8 mouse cellular contexts compared by ENCODE assay signal in the genomic region with DNA sequence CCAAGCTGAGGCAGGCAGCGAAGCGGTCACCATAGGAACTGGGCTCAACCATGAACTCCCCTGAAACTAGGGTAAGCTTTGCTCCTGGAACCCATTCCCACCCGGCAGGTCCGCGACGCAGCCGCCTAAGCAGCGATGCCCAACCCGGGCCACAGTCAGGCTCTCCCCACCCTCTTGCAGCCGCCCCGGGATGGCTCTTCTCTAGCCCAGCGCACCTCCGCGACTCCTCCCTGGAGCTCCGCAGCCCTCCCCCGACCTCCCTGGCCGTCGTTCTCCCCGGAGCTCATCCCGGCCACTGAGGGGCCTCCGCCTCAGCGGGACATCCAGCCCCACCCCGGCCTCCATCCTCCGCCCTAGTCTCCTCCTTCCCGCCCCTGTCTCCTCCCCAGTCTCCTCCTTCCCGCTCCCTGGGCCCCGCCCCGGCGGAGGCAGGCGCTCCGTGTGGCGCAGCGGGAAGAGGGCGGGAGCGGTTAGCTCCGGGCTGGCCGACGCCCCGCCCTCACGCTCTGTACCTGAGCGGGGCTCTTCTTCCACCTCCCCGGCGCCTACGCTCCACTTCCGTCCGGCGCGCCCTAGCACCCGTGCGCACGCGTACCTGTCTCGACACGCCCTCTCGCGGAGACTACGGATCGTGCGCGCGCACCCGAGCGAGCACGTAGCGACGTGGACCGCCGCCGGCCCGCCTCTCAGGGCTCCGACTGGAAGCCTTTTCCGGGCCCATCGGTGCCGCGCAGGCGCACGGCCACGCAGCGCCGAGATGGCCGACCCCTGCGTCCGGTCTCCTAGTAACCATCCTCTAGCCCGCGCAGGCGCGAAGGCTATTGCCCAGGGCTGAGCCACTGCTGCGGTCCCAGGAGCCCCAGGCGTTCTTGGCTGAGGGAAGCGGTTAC. TPM values are rescaled to one million over a fixed set of nuclear protein-coding genes. Genes with fewer than 3 reads are reported as not detected.
DNase-seq lines count a peak whose midpoint lies in the region; ATAC-seq and TF ChIP-seq lines count a peak whose summit lies in the region.

No protein-coding gene starts in this region.

- H3K9me3 ChIP-seq in embryonic facial prominence, embryonic 15.5 days (replicated peaks) = no peaks in the 10 kb centered on the region
- H3K9me3 ChIP-seq in limb, embryonic 14.5 days (ENCODE audit: control insufficient read depth, low read length) = no peaks in the 10 kb centered on the region
- H3K9me3 ChIP-seq in midbrain, postnatal 0 days (ENCODE audit: low read length) = no peaks in the 10 kb centered on the region

- TF ChIP-seq POLR2A in bone marrow, adult 2 months (IDR thresholded peaks at IDR 0.05; ENCODE audit: borderline replicate concordance, control insufficient read depth, low read depth, low read length) = peak; percentile 91; the same call in 1 of the 2 replicates
- TF ChIP-seq POLR2A in limb, embryonic 14.5 days (IDR thresholded peaks at IDR 0.05; ENCODE audit: borderline replicate concordance, extremely low read depth, insufficient read depth, insufficient read length) = peak; percentile 71; the same call in 1 of the 2 replicates

- 1% methylated on average over 90 of the region's 90 CpGs for WGBS in bone marrow, adult 2 months
- under 1% methylated on average over 85 of the region's 90 CpGs for WGBS in embryonic facial prominence, embryonic 15.5 days
- 2% methylated on average over 74 of the region's 90 CpGs for WGBS in limb, embryonic 14.5 days
- WGBS in midbrain, postnatal 0 days = under 1% methylated on average over 79 of the region's 90 CpGs

- peak overlapping the region; percentile 79 for H3K4me3 ChIP-seq in bone marrow, adult 2 months (replicated peaks; ENCODE audit: control insufficient read depth, low read depth, low read length)
- H3K4me3 ChIP-seq in embryonic facial prominence, embryonic 15.5 days (replicated peaks) = peak overlapping the region; percentile 64
- peak overlapping the region; percentile 65 for H3K4me3 ChIP-seq in limb, embryonic 14.5 days (replicated peaks; ENCODE audit: low read length)
- peak overlapping the region; percentile 72 for H3K4me3 ChIP-seq in midbrain, postnatal 0 days (ENCODE audit: low read depth, low read length)

- peak overlapping the region; percentile 73 for H3K27ac ChIP-seq in bone marrow, adult 2 months (ENCODE audit: control insufficient read depth, insufficient read depth, low read depth, low read length, poor library complexity)
- H3K27ac ChIP-seq in embryonic facial prominence, embryonic 15.5 days (replicated peaks) = peak overlapping the region; percentile 91
- peak overlapping the region; percentile 70 for H3K27ac ChIP-seq in limb, embryonic 14.5 days (replicated peaks; ENCODE audit: low read depth, low read length)
- H3K27ac ChIP-seq in midbrain, postnatal 0 days (ENCODE audit: low read depth, low read length) = peak overlapping the region; percentile 90

- no peaks in the 10 kb centered on the region for H3K36me3 ChIP-seq in embryonic facial prominence, embryonic 15.5 days
- H3K36me3 ChIP-seq in limb, embryonic 14.5 days (ENCODE audit: control insufficient read depth, insufficient read depth, low read length) = no peaks in the 10 kb centered on the region
- H3K36me3 ChIP-seq in midbrain, postnatal 0 days (ENCODE audit: insufficient read depth, low read length) = no peaks in the 10 kb centered on the region

- peak overlapping the region; percentile 53 for H3K9ac ChIP-seq in embryonic facial prominence, embryonic 15.5 days
- H3K9ac ChIP-seq in limb, embryonic 14.5 days (ENCODE audit: low read depth, low read length, severe bottlenecking) = peak overlapping the region; percentile 70
- peak overlapping the region; percentile 76 for H3K9ac ChIP-seq in midbrain, postnatal 0 days (replicated peaks; ENCODE audit: low read length, poor library complexity, severe bottlenecking)

- peak; percentile 99 for DNase-seq in 416B (ENCODE audit: low read depth)
- peak; percentile 98 for DNase-seq in heart, adult 8-10 months (ENCODE audit: low spot score)
- peak; percentile 100 for DNase-seq in kidney, adult 9 months
- DNase-seq in limb, embryonic 14.5 days (ENCODE audit: low spot score) = peak; percentile 99
- DNase-seq in midbrain, postnatal 0 days (ENCODE audit: low spot score) = peak; percentile 99
- peak; percentile 99 for DNase-seq in spleen, postnatal 14 days (ENCODE audit: low spot score in 2 of 2)

- H3K4me2 ChIP-seq in embryonic facial prominence, embryonic 15.5 days (replicated peaks) = peak overlapping the region; percentile 77
- peak overlapping the region; percentile 80 for H3K4me2 ChIP-seq in limb, embryonic 14.5 days (replicated peaks; ENCODE audit: low read depth, low read length, severe bottlenecking)
- peak overlapping the region; percentile 65 for H3K4me2 ChIP-seq in midbrain, postnatal 0 days (ENCODE audit: low read depth, low read length, poor library complexity, severe bottlenecking)

- no peaks in the 10 kb centered on the region for H3K27me3 ChIP-seq in embryonic facial prominence, embryonic 15.5 days
- H3K27me3 ChIP-seq in limb, embryonic 14.5 days (ENCODE audit: control insufficient read depth, insufficient read depth, low read length) = 0 out of 2 replicates have a peak, but pooled peaks cover 5% of the 10 kb centered on the region
- 0 out of 2 replicates have a peak, but pooled peaks cover 5% of the 10 kb centered on the region for H3K27me3 ChIP-seq in midbrain, postnatal 0 days (ENCODE audit: insufficient read depth, low read length)

- peaks cover 6% of the 10 kb centered on the region for H3K4me1 ChIP-seq in bone marrow, adult 2 months (ENCODE audit: control insufficient read depth, insufficient read depth, low read length)
- peaks cover 7% of the 10 kb centered on the region for H3K4me1 ChIP-seq in embryonic facial prominence, embryonic 15.5 days
- 0 out of 2 replicates have a peak, but pooled peaks cover 2% of the 10 kb centered on the region for H3K4me1 ChIP-seq in limb, embryonic 14.5 days (ENCODE audit: control insufficient read depth, insufficient read depth, low read length)
- H3K4me1 ChIP-seq in midbrain, postnatal 0 days (ENCODE audit: insufficient read depth, low read length) = no peaks in the 10 kb centered on the region

- ATAC-seq in embryonic facial prominence, embryonic 15.5 days (ENCODE audit: insufficient number of reproducible peaks, low FRiP score, low TSS enrichment, low read depth) = peak; percentile 98
- ATAC-seq in limb, embryonic 14.5 days (ENCODE audit: low FRiP score, low read depth) = peak; percentile 96
- ATAC-seq in midbrain, postnatal 0 days (ENCODE audit: low FRiP score) = peak; percentile 96

- TF ChIP-seq CTCF in bone marrow, adult 2 months (IDR thresholded peaks at IDR 0.05; ENCODE audit: control insufficient read depth, insufficient read depth, low read length) = no peak
- TF ChIP-seq CTCF in midbrain, postnatal 0 days (IDR thresholded peaks at IDR 0.05) = peak; percentile 73

RNA-seq across cellular contexts. Expression of gene Tsga10, which starts 1.5 kb away (rescaled TPM):
- 0.95 and 3.6 TPM in 2 replicates for polyA plus RNA-seq in bone marrow, adult 2 months (2011; ENCODE audit: insufficient read depth, insufficient read length, low replicate concordance, missing spikeins)
- polyA plus RNA-seq in embryonic facial prominence, embryonic 15.5 days (2015; fragmentation: Nextera tagmentation; extraction: Ambion mirVana) = 8.3 and 8.9 TPM in 2 replicates
- 1 to 10 TPM; 3.7 to 4.3 (median 4.0) TPM for total RNA-seq in heart, adult 8-10 months (2022)
- polyA plus RNA-seq in limb, embryonic 14.5 days (2012; rRNA removed) = 5.1 and 6.1 TPM in 2 replicates
- 4.9 and 5.2 TPM in 2 replicates for polyA plus RNA-seq in limb, embryonic 14.5 days (2014; fragmentation: Nextera tagmentation; extraction: Ambion mirVana)
- 7.5 and 11.0 TPM in 2 replicates for total RNA-seq in midbrain, postnatal 0 days (2014; rRNA removed)
- 6.2 and 7.5 TPM in 2 replicates for polyA plus RNA-seq in midbrain, postnatal 0 days (2015; fragmentation: Nextera tagmentation; extraction: Ambion mirVana)

RNA-seq across cellular contexts. Expression of gene Lipt1, which starts 6.8 kb away (rescaled TPM):
- 4.0 TPM in 1 of 2 replicates, not detected in the other for polyA plus RNA-seq in bone marrow, adult 2 months (2011; ENCODE audit: insufficient read depth, insufficient read length, low replicate concordance, missing spikeins)
- polyA plus RNA-seq in embryonic facial prominence, embryonic 15.5 days (2015; fragmentation: Nextera tagmentation; extraction: Ambion mirVana) = 6.6 and 9.3 TPM in 2 replicates
- 10 to 100 TPM; 12.8 to 16.5 (median 13.7) TPM for total RNA-seq in heart, adult 8-10 months (2022)
- 4.8 and 6.4 TPM in 2 replicates for polyA plus RNA-seq in limb, embryonic 14.5 days (2012; rRNA removed)
- polyA plus RNA-seq in limb, embryonic 14.5 days (2014; fragmentation: Nextera tagmentation; extraction: Ambion mirVana) = 8.8 and 9.5 TPM in 2 replicates
- total RNA-seq in midbrain, postnatal 0 days (2014; rRNA removed) = 5.7 and 11.6 TPM in 2 replicates
- 6.8 and 7.3 TPM in 2 replicates for polyA plus RNA-seq in midbrain, postnatal 0 days (2015; fragmentation: Nextera tagmentation; extraction: Ambion mirVana)

RNA-seq across cellular contexts. Expression of gene Mitd1, which starts 25.5 kb away (rescaled TPM):
- polyA plus RNA-seq in bone marrow, adult 2 months (2011; ENCODE audit: insufficient read depth, insufficient read length, low replicate concordance, missing spikeins) = 14.1 and 15.3 TPM in 2 replicates
- polyA plus RNA-seq in embryonic facial prominence, embryonic 15.5 days (2015; fragmentation: Nextera tagmentation; extraction: Ambion mirVana) = 23.5 and 23.8 TPM in 2 replicates
- total RNA-seq in heart, adult 8-10 months (2022) = 1 to 10 TPM; 2.9 to 4.1 (median 3.5) TPM
- 22.1 and 30.5 TPM in 2 replicates for polyA plus RNA-seq in limb, embryonic 14.5 days (2012; rRNA removed)
- 26.8 and 27.6 TPM in 2 replicates for polyA plus RNA-seq in limb, embryonic 14.5 days (2014; fragmentation: Nextera tagmentation; extraction: Ambion mirVana)
- total RNA-seq in midbrain, postnatal 0 days (2014; rRNA removed) = 3.0 and 6.3 TPM in 2 replicates
- 8.6 and 10.6 TPM in 2 replicates for polyA plus RNA-seq in midbrain, postnatal 0 days (2015; fragmentation: Nextera tagmentation; extraction: Ambion mirVana)

RNA-seq across cellular contexts. Expression of gene Mrpl30, which starts 25.5 kb away (rescaled TPM):
- 73.9 and 94.1 TPM in 2 replicates for polyA plus RNA-seq in bone marrow, adult 2 months (2011; ENCODE audit: insufficient read depth, insufficient read length, low replicate concordance, missing spikeins)
- polyA plus RNA-seq in embryonic facial prominence, embryonic 15.5 days (2015; fragmentation: Nextera tagmentation; extraction: Ambion mirVana) = 237 and 239 TPM in 2 replicates
- 100 to 1,000 TPM; 398 to 451 (median 428) TPM for total RNA-seq in heart, adult 8-10 months (2022)
- polyA plus RNA-seq in limb, embryonic 14.5 days (2012; rRNA removed) = 85.0 and 124 TPM in 2 replicates
- 270 and 275 TPM in 2 replicates for polyA plus RNA-seq in limb, embryonic 14.5 days (2014; fragmentation: Nextera tagmentation; extraction: Ambion mirVana)
- 72.4 and 91.7 TPM in 2 replicates for total RNA-seq in midbrain, postnatal 0 days (2014; rRNA removed)
- polyA plus RNA-seq in midbrain, postnatal 0 days (2015; fragmentation: Nextera tagmentation; extraction: Ambion mirVana) = 275 and 280 TPM in 2 replicates

RNA-seq across cellular contexts. Expression of gene Lyg2, which starts 51.5 kb away (rescaled TPM):
- not detected in 2 replicates for polyA plus RNA-seq in bone marrow, adult 2 months (2011; ENCODE audit: insufficient read depth, insufficient read length, low replicate concordance, missing spikeins)
- polyA plus RNA-seq in embryonic facial prominence, embryonic 15.5 days (2015; fragmentation: Nextera tagmentation; extraction: Ambion mirVana) = 1.7 and 1.8 TPM in 2 replicates
- not detected for total RNA-seq in heart, adult 8-10 months (2022)
- not detected in 2 replicates for polyA plus RNA-seq in limb, embryonic 14.5 days (2012; rRNA removed)
- polyA plus RNA-seq in limb, embryonic 14.5 days (2014; fragmentation: Nextera tagmentation; extraction: Ambion mirVana) = not detected in 2 replicates
- total RNA-seq in midbrain, postnatal 0 days (2014; rRNA removed) = not detected in 2 replicates
- polyA plus RNA-seq in midbrain, postnatal 0 days (2015; fragmentation: Nextera tagmentation; extraction: Ambion mirVana) = 0.06 and 0.07 TPM in 2 replicates

Comparison
In these comparisons a context has a peak if more than half of its experiments do, and no peak if none do; other contexts are left out.
1. Peak in every context shown above with its lines: DNase-seq, ATAC-seq, H3K4me3 ChIP-seq and H3K27ac ChIP-seq.